ENCODE assay signal across 7 mouse cellular contexts in genomic region chr7:127511808-127512230, GRCm38 (mm10). TPM values are rescaled to one million over a fixed set of nuclear protein-coding genes. Genes with fewer than 3 reads are reported as not detected.
DNase-seq lines count a peak whose midpoint lies in the region; ATAC-seq and TF ChIP-seq lines count a peak whose summit lies in the region.

Gene Srcap (plus strand): TSS chr7:127511983.

- H3K27me3 ChIP-seq in intestine, embryonic 15.5 days (replicated peaks) = no peaks in the 10 kb centered on the region
- no peaks in the 10 kb centered on the region for H3K27me3 ChIP-seq in midbrain, embryonic 10.5 days (ENCODE audit: low read depth, poor library complexity, severe bottlenecking)
- H3K27me3 ChIP-seq in small intestine, adult 2 months (ENCODE audit: control insufficient read depth, insufficient read depth, low read length) = no peaks in the 10 kb centered on the region

- H3K4me3 ChIP-seq in intestine, embryonic 15.5 days (replicated peaks) = peak within 1 kb of the TSS; percentile 74
- peak within 1 kb of the TSS; percentile 88 for H3K4me3 ChIP-seq in midbrain, embryonic 10.5 days
- H3K4me3 ChIP-seq in small intestine, adult 2 months (ENCODE audit: low read depth, low read length) = peak within 1 kb of the TSS; percentile 84

- WGBS in intestine, embryonic 15.5 days = under 1% methylated on average over 37 of the region's 37 CpGs
- under 1% methylated on average over 37 of the region's 37 CpGs for WGBS in midbrain, embryonic 10.5 days
- WGBS in small intestine, adult 2 months = under 1% methylated on average over 37 of the region's 37 CpGs

- peak; percentile 96 for ATAC-seq in intestine, embryonic 15.5 days

- DNase-seq in adrenal gland, adult 18-20 months (ENCODE audit: low spot score in 2 of 2) = peak; percentile 88 to 91
- peak; percentile 97 for DNase-seq in embryo, embryonic 11 days
- peak; percentile 96 for DNase-seq in gastrocnemius, postnatal 25 days
- DNase-seq in left cerebral cortex, postnatal 25 days (ENCODE audit: low spot score in 2 of 2) = peak; percentile 95 to 98
- DNase-seq in midbrain, embryonic 10.5 days (ENCODE audit: low spot score) = peak; percentile 98

- H3K9me3 ChIP-seq in intestine, embryonic 15.5 days = no peaks in the 10 kb centered on the region
- H3K9me3 ChIP-seq in midbrain, embryonic 10.5 days (replicated peaks) = no peaks in the 10 kb centered on the region

- peak; percentile 93 for TF ChIP-seq POLR2A in small intestine, adult 2 months (IDR thresholded peaks at IDR 0.05; ENCODE audit: low read depth, low read length)

- no peak for TF ChIP-seq CTCF in small intestine, adult 2 months (IDR thresholded peaks at IDR 0.05; ENCODE audit: extremely low read depth, insufficient read length, insufficient replicate concordance, low read depth, low read length)

- peaks cover 8% of the 10 kb centered on the region; the same call in 1 of the 2 replicates for H3K4me1 ChIP-seq in intestine, embryonic 15.5 days (replicated peaks)
- H3K4me1 ChIP-seq in midbrain, embryonic 10.5 days = peaks cover 26% of the 10 kb centered on the region
- peaks cover 7% of the 10 kb centered on the region; the same call in 1 of the 2 replicates for H3K4me1 ChIP-seq in small intestine, adult 2 months (ENCODE audit: control insufficient read depth, insufficient read depth, insufficient read length, low read length)

- H3K36me3 ChIP-seq in intestine, embryonic 15.5 days = peaks cover 10% of the 10 kb centered on the region; the same call in 1 of the 2 replicates
- peaks cover 37% of the 10 kb centered on the region for H3K36me3 ChIP-seq in midbrain, embryonic 10.5 days
- H3K36me3 ChIP-seq in small intestine, adult 2 months (ENCODE audit: control insufficient read depth, insufficient read depth, low read length) = peaks cover 18% of the 10 kb centered on the region

- H3K27ac ChIP-seq in intestine, embryonic 15.5 days = peak within 1 kb of the TSS; percentile 96
- peak within 1 kb of the TSS; percentile 99 for H3K27ac ChIP-seq in midbrain, embryonic 10.5 days (replicated peaks)
- H3K27ac ChIP-seq in small intestine, adult 2 months (ENCODE audit: insufficient read depth, low read depth, low read length) = peak within 1 kb of the TSS; percentile 95

- intact Hi-C loops in left cerebral cortex, postnatal 25 days (cut with DNase I) = loop anchor here (1.0 kb wide), 1 partner anchor 34 kb away; no protein-coding TSS in a partner anchor

- peak within 1 kb of the TSS; percentile 92 for H3K9ac ChIP-seq in intestine, embryonic 15.5 days

- H3K4me2 ChIP-seq in intestine, embryonic 15.5 days (replicated peaks) = peak within 1 kb of the TSS; percentile 61

RNA-seq across cellular contexts. Expression of gene Srcap, which starts in this region (rescaled TPM):
- 10 to 100 TPM; 71.7 to 78.8 TPM for total RNA-seq in adrenal gland, adult 18-20 months (2021)
- total RNA-seq in gastrocnemius, postnatal 25 days (2021) = 10 to 100 TPM; 46.1 to 47.6 TPM
- 37.6 and 37.9 TPM in 2 replicates for polyA plus RNA-seq in intestine, embryonic 15.5 days (2015; fragmentation: Nextera tagmentation; extraction: Ambion mirVana)
- total RNA-seq in left cerebral cortex, postnatal 25 days (2021) = 100 to 1,000 TPM; 101 to 116 TPM
- polyA plus RNA-seq in midbrain, embryonic 10.5 days (2016; fragmentation: Nextera tagmentation; extraction: Ambion mirVana) = 52.6 and 56.1 TPM in 2 replicates
- 22.6 and 52.6 TPM in 2 replicates for polyA plus RNA-seq in small intestine, adult 2 months (2012; rRNA removed)

Comparison
In these comparisons a context has a peak if more than half of its experiments do, and no peak if none do; other contexts are left out.
1. Peak in every context shown above with its lines: DNase-seq, ATAC-seq, H3K4me3 ChIP-seq and H3K27ac ChIP-seq.